Comparison of ENCODE assay signal across 14 mouse cellular contexts in the genomic region with DNA sequence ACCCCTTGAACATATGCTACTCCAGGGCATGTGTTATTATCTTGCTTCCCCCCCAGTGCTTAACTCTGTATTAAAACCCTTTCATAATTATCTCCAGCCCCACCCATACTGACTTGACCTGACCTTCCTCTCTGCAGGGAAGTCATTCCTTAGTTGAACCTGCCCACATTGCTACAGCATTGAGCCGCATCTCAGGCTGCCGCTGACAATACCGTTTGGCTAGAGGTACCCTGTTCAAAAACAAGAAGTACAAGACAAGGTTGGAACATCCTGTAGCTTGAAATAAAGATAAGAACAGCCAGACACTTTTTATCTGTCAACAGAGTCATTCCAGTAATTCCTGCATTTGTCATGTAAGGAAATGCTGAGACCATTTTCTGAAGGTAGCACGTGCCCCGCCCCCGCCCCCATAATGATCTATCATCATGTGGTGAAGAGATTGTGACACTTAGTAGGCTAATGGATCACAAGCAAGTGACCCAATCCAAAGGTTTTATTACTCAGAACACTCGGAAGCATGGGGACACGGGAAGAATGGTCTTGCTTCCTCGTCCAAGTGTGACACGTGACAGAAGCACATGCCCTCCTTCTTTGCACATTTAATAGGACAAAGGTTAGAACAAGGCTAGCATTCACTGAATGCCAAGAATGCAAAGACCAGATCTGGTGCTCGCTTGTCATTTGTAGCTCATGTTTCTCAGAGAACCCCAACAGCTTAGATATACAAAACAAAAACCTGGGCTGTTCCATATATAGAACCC. TPM values are rescaled to one million over a fixed set of nuclear protein-coding genes. Genes with fewer than 3 reads are reported as not detected.
DNase-seq lines count a peak whose midpoint lies in the region; ATAC-seq and TF ChIP-seq lines count a peak whose summit lies in the region.
"Had no signal": no experiment of that assay in that cellular context is flagged by ENCODE, and none has a peak within 500 bp of the region (broad histone marks: within the 10 kb centered on the region; RNA-seq: fewer than 3 reads in every experiment).

No protein-coding gene starts in this region.

- no peak overlapping the region for H3K4me2 ChIP-seq in intestine, embryonic 16.5 days (ENCODE audit: low read depth, low read length)
- H3K4me2 ChIP-seq: forebrain, embryonic 12.5 days; liver, embryonic 13.5 days; midbrain, embryonic 15.5 days; neural tube, embryonic 12.5 days had no signal

- TF ChIP-seq POLR2A in thymus, adult 2 months (IDR thresholded peaks at IDR 0.05; ENCODE audit: control insufficient read depth, extremely low read depth, insufficient read depth, low read length, poor library complexity), result no peak

- H3K9ac ChIP-seq in intestine, embryonic 16.5 days (ENCODE audit: low read depth, low read length), result no peak overlapping the region
- H3K9ac ChIP-seq: forebrain, embryonic 12.5 days; liver, embryonic 13.5 days; midbrain, embryonic 15.5 days; neural tube, embryonic 12.5 days had no signal

- H3K27me3 ChIP-seq in heart, embryonic 10.5 days (ENCODE audit: insufficient read depth, poor library complexity, severe bottlenecking), result no peaks in the 10 kb centered on the region
- no peaks in the 10 kb centered on the region for H3K27me3 ChIP-seq in intestine, embryonic 16.5 days (replicated peaks; ENCODE audit: control insufficient read depth, insufficient read depth, low read length)
- H3K27me3 ChIP-seq in thymus, adult 2 months (ENCODE audit: control insufficient read depth, insufficient read depth, low read length), result no peaks in the 10 kb centered on the region
- H3K27me3 ChIP-seq: forebrain, embryonic 12.5 days; liver, embryonic 13.5 days; midbrain, embryonic 15.5 days; neural tube, embryonic 12.5 days had no signal

- WGBS in heart, embryonic 10.5 days, result 55% methylated on average over 11 of the region's 11 CpGs
- 76% methylated on average over 11 of the region's 11 CpGs for WGBS in intestine, embryonic 16.5 days
- 86% methylated on average over 11 of the region's 11 CpGs for WGBS in thymus, adult 2 months

- H3K4me1 ChIP-seq in heart, embryonic 10.5 days, result peaks cover 12% of the 10 kb centered on the region; the same call in 1 of the 2 replicates
- H3K4me1 ChIP-seq in intestine, embryonic 16.5 days (ENCODE audit: control insufficient read depth, insufficient read depth, low read length), result peaks cover 12% of the 10 kb centered on the region
- H3K4me1 ChIP-seq in thymus, adult 2 months (replicated peaks; ENCODE audit: control insufficient read depth, insufficient read depth, low read length), result no peaks in the 10 kb centered on the region
- H3K4me1 ChIP-seq: forebrain, embryonic 12.5 days; liver, embryonic 13.5 days; midbrain, embryonic 15.5 days; neural tube, embryonic 12.5 days had no signal

- no peaks in the 10 kb centered on the region for H3K9me3 ChIP-seq in heart, embryonic 10.5 days
- H3K9me3 ChIP-seq in intestine, embryonic 16.5 days (ENCODE audit: control insufficient read depth, low read length), result no peaks in the 10 kb centered on the region
- H3K9me3 ChIP-seq: forebrain, embryonic 12.5 days; G1E; liver, embryonic 13.5 days; midbrain, embryonic 15.5 days; neural tube, embryonic 12.5 days had no signal

- no peak for TF ChIP-seq CTCF in thymus, adult 2 months (IDR thresholded peaks at IDR 0.05; ENCODE audit: borderline replicate concordance, control insufficient read depth, extremely low read depth, insufficient read depth, low read length, poor library complexity)

- no peaks in the 10 kb centered on the region for H3K36me3 ChIP-seq in heart, embryonic 10.5 days
- no peaks in the 10 kb centered on the region for H3K36me3 ChIP-seq in intestine, embryonic 16.5 days (ENCODE audit: control insufficient read depth, insufficient read depth, low read length)
- H3K36me3 ChIP-seq in thymus, adult 2 months (ENCODE audit: control insufficient read depth, insufficient read depth, low read length), result no peaks in the 10 kb centered on the region
- H3K36me3 ChIP-seq: forebrain, embryonic 12.5 days; G1E; liver, embryonic 13.5 days; midbrain, embryonic 15.5 days; neural tube, embryonic 12.5 days had no signal

- peak overlapping the region; percentile 64 for H3K27ac ChIP-seq in heart, embryonic 10.5 days
- H3K27ac ChIP-seq in intestine, embryonic 16.5 days (ENCODE audit: low read length), result no peak overlapping the region
- H3K27ac ChIP-seq in thymus, adult 2 months (ENCODE audit: control insufficient read depth, insufficient read depth, low read length), result no peak overlapping the region
- H3K27ac ChIP-seq: forebrain, embryonic 12.5 days; liver, embryonic 13.5 days; midbrain, embryonic 15.5 days; neural tube, embryonic 12.5 days had no signal

- no peak overlapping the region for H3K4me3 ChIP-seq in heart, embryonic 10.5 days
- no peak overlapping the region for H3K4me3 ChIP-seq in intestine, embryonic 16.5 days (ENCODE audit: low read length)
- no peak overlapping the region for H3K4me3 ChIP-seq in thymus, adult 2 months (ENCODE audit: control insufficient read depth, insufficient read depth, low read length)
- H3K4me3 ChIP-seq: forebrain, embryonic 12.5 days; liver, embryonic 13.5 days; midbrain, embryonic 15.5 days; neural tube, embryonic 12.5 days had no signal

- DNase-seq in kidney, adult 11 months, result peak; percentile 57
- DNase-seq in kidney, postnatal 10 days, result no peak
- DNase-seq in 3T3-L1 (ENCODE audit: low read depth, low spot score), result peak; percentile 10
- no peak for DNase-seq in heart, embryonic 10.5 days (ENCODE audit: low spot score)
- DNase-seq in cerebellum, adult 11 months, result no peak
- no peak for DNase-seq in thymus, adult 2 months
- DNase-seq: liver, embryonic 13.5 days; thymus, postnatal 4 days had no signal

- peak; percentile 58; the same call in 1 of the 2 replicates for ATAC-seq in intestine, embryonic 16.5 days
- no peak for ATAC-seq in megakaryocyte progenitor cell, adult 5-6 weeks (replicated peaks; ENCODE audit: poor library complexity)
- ATAC-seq: midbrain, embryonic 15.5 days had no signal

RNA-seq across cellular contexts. Expression of a gene that starts 48.6 kb away (rescaled TPM):
- 21.9 and 22.6 TPM in 2 replicates for polyA plus RNA-seq in heart, embryonic 10.5 days (2016; fragmentation: Nextera tagmentation; extraction: Ambion mirVana)
- polyA plus RNA-seq in intestine, embryonic 16.5 days (2015; fragmentation: Nextera tagmentation; extraction: Ambion mirVana), result 18.8 and 20.4 TPM in 2 replicates
- total RNA-seq in megakaryocyte progenitor cell, adult 5-6 weeks (2015), result 13.8 and 18.7 TPM in 2 replicates
- total RNA-seq in megakaryocyte progenitor cell, adult 5-6 weeks (2017), result 11.8 and 12.0 TPM in 2 replicates
- 8.3 and 8.4 TPM in 2 replicates for polyA plus RNA-seq in thymus, adult 2 months (2012; rRNA removed)

Comparison
In these comparisons a context has a peak if more than half of its experiments do, and no peak if none do; other contexts are left out.
1. DNase-seq: peak in kidney, adult 11 months (single experiment) and 3T3-L1 (single experiment); none in kidney, postnatal 10 days (single experiment), heart, embryonic 10.5 days (single experiment), cerebellum, adult 11 months (single experiment) and thymus, adult 2 months (single experiment).